Mouse (Mus musculus): ENCODE measurements around the gene Actl6a.
"Not testable (repeated sequence)": the region's sequence is repeated elsewhere in the genome, so short reads cannot be mapped to it uniquely, and the experiment has no call there.

The Actl6a gene

DNA sequence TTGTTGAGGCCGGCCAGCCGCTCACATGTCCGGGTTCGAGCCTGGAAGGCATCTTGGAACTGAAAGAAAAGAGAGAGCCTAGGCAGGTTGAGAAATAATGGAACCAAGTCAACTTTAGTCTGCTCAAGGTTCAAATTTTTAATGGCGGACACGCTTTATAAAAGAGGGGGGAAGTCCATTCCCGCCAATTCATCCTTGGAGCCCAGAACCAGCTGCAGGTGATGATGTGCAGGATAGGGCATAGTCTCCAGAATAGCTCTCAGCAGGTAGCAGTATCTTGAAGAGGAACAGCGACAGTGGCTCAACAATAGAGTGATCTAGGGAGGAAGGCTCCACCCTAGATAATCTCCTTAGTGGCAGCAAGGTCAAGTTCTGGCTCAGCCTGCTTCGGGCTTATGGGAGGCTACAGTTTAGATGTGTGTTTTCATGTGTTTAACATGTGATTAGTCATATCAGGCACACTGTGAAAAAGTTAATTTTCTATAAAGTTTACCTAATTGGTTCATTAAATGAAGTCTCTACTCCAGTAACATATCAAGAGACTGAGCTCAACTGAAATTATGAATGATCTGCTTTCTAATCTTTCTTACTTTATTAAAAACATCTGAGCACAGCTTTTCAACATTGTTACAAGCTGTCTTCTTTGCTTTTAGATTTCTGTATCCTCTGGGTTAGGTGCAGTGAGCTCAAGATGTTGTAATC is at the start of gene Actl6a:
Gene Actl6a (plus strand): TSS at position 652 of the 702 bp plus-strand sequence.
- DNase-seq (ENCODE audit: low read depth, low spot score): not testable (repeated sequence)

DNA sequence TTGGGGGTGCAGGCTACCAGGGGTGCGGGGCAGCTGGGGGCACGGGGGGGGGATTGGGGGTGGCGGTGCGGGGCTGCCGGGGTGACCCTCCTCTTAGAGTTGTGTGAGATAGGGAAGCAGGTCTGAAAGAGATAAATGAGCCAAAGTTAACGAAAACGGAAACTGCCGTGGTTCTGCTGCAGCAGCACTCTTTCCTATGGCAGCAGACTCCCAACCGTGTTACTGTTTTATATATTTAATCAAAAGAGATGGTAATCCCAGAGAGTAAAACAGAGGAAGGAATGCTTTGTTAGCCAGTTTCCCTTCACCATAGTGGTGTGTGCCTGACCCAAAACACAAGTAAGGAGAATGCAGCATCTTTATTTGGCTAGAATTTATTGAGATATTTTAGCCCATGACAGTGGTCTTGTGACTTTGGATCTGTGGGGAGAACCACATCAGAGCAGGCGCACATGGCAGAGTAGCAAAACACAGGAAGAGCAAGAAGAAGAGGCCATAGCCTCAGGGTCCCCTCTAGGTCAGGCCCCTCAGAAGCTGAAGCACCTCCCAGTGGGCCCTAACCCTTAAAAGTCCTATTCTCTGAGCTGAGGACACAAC is 49.6 kb upstream of the Actl6a start:
- no peak for DNase-seq (ENCODE audit: low read depth, low spot score)

DNA sequence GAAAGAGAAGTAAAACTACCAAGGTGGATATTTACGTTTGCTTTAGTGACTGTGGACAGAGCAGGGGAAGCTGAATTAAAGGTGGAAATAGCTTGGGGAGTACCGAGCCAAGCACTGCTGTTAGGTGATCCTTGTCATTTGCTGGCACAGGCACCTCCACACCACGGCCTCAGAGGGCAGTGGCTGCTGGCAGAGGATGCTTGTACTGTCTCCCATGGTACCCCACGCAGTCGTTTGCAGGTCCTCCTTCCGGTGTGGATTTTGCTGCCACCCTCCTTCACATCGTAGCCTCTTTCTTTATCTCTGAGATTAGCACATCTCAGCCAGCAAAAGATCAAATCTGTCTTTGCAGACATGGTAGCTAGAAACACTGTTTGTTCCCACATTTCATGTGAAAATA is 47.7 kb upstream of the Actl6a start:
- DNase-seq (ENCODE audit: low read depth, low spot score): no peak

DNA sequence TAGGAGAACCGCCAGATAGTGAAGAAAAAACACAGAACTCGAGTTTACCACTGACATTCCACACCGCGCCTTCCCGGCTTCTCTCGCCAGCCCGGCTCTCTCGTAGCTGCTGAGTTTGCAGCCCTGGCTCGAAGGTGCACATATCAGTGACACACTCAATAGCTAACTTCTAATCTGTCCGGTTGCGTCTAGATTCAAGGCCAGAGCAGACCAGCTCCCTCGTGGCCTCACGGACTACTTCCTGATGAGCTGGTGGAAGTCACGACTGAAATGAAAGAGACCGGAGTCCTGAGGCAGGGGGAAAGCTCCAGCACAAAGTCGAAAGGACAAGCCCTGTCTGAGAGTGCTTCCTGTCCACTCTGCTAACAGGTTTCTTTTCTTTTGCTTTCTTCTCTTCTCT is 47.3 kb upstream of the Actl6a start:
- DNase-seq (ENCODE audit: low read depth, low spot score): no peak

DNA sequence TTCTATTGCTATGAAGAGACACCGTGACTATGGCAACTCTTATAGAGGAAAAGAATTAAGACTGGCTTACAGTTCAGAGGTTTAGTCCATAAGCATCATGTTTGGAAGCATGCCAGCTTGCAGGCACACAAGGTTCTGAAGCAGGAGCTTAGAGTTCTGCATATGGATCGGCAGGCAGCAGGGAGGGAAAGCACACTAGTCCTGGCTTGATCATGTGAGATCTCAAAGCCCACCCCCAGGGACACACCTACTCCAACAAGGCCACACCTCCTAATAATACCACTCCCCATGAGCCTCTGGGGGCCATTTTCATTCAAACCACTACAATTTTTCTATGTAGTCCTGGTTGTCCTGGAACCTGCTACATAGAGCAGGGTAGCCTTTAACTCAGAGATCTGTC is 46.6 kb upstream of the Actl6a start:
- no peak for DNase-seq (ENCODE audit: low read depth, low spot score)

DNA sequence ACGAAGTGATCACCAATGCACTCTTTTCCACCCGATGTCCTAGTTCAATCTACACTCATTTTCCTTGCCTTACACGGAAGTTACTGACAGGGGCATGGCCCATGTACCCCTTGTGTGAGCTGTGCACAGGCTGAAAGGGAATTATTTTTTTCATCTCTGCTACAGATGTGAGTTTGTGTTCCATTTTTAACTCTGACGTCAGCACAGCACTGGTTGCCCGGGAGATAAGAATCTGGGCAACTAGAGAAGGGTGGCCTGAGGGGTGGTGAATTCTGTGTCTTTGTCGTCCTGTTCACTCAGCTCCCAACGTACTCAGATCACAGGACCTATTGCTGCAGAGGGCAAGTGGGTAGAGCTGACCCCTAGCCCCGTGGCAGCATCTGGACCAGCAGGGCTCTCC is 45.8 kb upstream of the Actl6a start:
- DNase-seq (ENCODE audit: low read depth, low spot score): no peak

DNA sequence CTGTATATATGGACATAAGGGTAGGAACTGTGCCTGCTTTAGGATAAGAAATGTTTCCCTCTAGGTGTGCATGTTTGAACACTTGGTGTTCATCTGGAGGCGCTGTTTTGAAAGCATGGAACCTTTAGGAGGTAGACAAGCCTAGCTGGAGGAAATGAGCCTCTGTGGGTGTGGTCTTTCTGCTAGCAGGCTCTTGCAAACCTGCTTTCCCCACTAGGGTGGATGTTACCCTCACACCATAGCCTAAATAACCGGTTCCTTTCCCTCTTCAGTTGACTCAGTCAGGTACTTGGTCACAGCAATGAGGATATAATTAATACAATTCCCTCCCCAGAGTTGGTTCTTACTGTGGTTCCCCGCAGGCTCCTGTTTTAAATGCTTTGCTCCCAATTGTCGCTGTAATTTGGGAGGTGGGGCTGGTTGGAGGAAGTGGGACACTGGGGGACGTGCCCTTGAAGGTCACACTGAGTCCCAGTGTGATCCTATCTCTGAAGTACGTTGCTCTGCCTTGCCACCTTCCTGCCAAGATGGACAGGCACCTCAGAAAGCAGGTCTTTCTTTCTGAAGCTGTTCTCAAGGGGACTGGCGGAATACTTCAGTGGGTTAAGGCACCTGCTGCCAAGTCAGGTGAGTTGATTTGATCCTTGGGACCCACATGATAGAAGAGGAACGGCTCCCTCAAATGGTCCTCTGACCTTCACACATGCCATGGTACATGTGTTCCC is 45.1 kb upstream of the Actl6a start:
- no peak for DNase-seq (ENCODE audit: low read depth, low spot score)

- DNase-seq (ENCODE audit: low read depth, low spot score): no peak
Observed at GRCm38 (mm10) chr3:32661556-32661930, 44.6 kb upstream of the Actl6a start.

DNA sequence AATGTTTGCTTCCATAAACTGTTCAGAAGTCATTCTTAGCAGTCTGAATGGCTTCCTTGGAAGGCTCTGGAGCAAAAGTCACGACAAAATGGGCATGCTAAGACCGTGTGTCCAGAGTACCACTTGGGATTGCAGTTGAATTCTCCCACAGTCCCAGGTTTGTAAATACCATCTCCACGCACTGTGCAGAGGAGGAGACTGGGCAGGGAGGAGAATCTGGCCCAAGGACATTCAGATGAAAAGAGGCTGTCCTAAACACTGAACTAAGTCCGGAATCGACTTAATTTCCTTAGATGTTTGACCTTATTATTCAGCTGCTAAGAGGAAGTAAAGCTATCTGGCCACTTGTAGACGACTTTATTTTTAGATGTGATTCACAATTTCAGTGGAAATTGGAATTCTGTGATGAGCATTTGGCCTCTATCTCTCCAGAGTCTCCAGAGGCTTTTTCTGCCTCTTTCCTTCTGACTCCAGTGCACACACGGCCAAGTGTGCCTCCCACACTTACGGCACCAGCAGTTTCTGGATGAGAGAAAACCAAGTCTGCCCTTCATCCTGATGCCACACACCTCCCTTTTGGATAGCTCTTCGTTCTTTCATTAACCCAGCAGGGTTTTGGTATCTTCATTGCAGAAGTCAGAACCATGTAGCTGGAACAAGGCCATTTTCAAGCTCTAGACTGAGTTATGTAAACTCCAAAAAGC is 37.7 kb upstream of the Actl6a start:
- no peak for DNase-seq (ENCODE audit: low read depth, low spot score)

DNA sequence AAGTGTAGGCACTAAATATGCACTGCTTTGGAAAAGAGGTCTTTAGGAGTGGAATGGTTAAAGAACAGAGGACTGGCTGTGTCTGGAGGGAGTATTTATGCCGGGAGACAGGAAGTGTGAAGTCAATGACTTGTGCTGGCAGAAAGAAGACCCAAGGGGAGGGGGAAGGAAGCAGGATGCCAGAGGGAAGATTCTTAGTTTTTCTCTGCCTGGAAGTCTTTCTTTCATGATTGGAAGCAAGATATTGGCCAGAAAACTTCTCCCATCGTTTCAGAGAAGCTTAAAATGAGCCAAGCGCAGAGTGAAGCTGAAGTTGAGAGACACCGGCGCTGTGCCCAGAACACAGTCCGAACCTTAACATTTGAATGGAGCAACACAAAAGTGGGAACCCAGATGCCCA is 36.9 kb upstream of the Actl6a start:
- DNase-seq (ENCODE audit: low read depth, low spot score): no peak

DNA sequence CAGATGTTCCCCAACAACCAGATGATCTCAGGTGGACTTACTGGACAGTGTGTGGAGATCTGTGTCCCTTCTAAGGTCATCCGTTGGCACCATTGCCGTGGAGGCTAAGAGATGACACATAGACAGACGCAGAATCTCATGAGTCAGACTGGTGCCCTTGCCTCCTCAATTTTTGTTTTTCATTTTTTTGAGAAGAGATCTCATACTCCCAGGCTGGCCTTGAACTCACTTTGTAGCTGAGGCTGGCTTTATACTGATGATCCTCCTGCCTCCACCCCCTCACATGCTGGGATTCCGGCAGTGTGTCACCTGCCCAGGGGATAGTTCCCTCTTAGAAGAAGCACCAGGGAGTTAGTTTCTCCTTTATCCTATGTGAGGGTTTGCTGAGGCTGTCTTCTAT is 35.9 kb upstream of the Actl6a start:
- DNase-seq (ENCODE audit: low read depth, low spot score): no peak

DNA sequence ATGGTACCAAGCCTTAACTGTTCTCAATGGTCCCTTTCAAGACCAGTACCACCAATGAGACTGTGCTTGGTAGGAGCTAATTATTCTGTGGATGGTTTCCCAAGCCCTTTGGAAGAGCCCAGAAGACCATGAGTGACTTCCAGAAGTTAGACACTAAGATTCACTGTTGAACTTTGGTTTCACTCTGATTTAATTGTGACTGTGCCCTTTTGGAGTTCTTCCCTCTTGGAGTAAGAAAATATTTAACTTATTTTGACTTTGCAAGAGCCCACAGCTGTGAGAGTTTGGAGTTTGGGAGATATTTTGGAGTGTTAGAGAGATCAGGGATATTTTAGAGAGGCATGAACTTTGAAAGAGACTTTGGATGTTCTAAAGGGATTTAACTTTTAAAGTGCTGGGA is 32.9 kb upstream of the Actl6a start:
- DNase-seq (ENCODE audit: low read depth, low spot score): no peak

- no peak for DNase-seq (ENCODE audit: low read depth, low spot score)
Observed at GRCm38 (mm10) chr3:32676393-32676792, 29.7 kb upstream of the Actl6a start.

DNA sequence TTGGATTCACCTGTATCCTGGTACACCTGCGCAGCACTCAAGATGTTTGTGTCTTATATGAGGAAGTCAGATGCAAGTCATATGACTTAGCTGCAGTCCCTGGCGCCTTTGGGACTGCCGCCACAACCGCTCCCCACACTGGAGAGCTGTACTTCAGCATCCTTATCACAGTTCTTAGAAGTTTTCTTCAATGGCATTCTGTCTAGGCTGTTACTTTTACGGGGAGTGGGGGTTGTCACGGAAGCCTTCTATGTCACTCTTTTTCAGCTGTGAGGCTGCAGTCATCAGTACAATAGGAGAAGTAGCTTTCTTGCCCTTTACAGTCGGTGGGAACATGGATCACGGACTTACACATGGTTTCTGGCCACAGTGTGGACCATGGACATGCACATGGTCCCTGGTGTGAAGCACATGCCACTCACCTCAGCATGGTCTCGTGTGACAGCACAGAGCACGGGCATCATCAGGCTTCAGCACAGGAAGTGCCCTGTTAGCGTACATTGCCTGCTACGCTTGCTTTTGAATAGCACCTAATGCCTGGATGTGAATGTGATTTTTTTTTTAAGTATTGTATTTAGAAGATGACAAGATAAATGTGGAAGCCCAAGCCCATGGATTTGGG is 23.1 kb upstream of the Actl6a start:
- DNase-seq (ENCODE audit: low read depth, low spot score): no peak

- no peak for DNase-seq (ENCODE audit: low read depth, low spot score)
Observed at GRCm38 (mm10) chr3:32684631-32685030, 21.5 kb upstream of the Actl6a start.

- no peak for DNase-seq (ENCODE audit: low read depth, low spot score)
Observed at GRCm38 (mm10) chr3:32686537-32686936, 19.6 kb upstream of the Actl6a start.

GRCm38 (mm10) chr3:32687156-32687555 is 18.9 kb upstream of the Actl6a start:
- no peak for DNase-seq (ENCODE audit: low read depth, low spot score)

GRCm38 (mm10) chr3:32689567-32689999 is 16.5 kb upstream of the Actl6a start:
- DNase-seq (ENCODE audit: low read depth, low spot score): no peak

- DNase-seq (ENCODE audit: low read depth, low spot score): no peak
Observed at GRCm38 (mm10) chr3:32690008-32690407, 16.1 kb upstream of the Actl6a start.

DNA sequence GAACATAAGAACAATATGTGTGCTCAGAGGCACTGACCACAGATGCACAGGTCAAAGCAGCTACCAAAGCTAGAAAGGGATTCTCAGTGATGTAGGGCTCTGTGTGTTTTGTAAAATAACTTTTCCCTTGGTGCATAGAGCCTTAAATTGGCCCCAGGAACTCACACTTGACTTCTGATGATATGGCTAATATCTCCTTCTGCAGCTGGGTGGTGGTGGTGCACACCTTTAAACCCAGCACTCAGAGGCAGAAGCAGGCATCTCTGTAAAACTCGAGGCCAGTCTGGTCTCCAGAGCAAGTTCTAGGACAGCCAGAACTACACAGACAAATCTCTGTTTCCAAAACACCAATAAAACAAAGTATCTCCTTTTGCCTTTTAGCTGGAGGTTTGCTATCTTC is 15.2 kb upstream of the Actl6a start:
- DNase-seq (ENCODE audit: low read depth, low spot score): no peak

- no peak for DNase-seq (ENCODE audit: low read depth, low spot score)
Observed at GRCm38 (mm10) chr3:32691841-32692240, 14.3 kb upstream of the Actl6a start.

GRCm38 (mm10) chr3:32694211-32694610 is 11.9 kb upstream of the Actl6a start:
- DNase-seq (ENCODE audit: low read depth, low spot score): no peak

Data from c-Kit-negative CD71-positive TER-119-positive erythroid progenitor cells, embryonic 14.5 days (primary cell).